Mouse (Mus musculus) heart, adult 2 months (tissue): ENCODE data around the gene Slc12a1. TPM values are rescaled to one million over a fixed set of nuclear protein-coding genes. Genes with fewer than 3 reads are reported as not detected.
A peak's percentile ranks its signal among the peaks of the same experiment; 100 is the strongest.

Experiments
- DNase-seq, 2 experiments: peaks; one replicate each; pipeline ENCODE4 v3.0.0; 2021
- H3K27ac ChIP-seq: fragments of 200-600 bp; 2 replicates; pipeline ENCODE4 v1.8.1; 2022
- H3K27me3 ChIP-seq: fragments of 200-500 bp; 2 replicates; pipeline ENCODE4 v1.6.1; 2012; ENCODE audit warnings: mild to moderate bottlenecking, low read length, inconsistent platforms, mixed read lengths; ENCODE audit not compliant: control insufficient read depth, insufficient read depth
- H3K36me3 ChIP-seq: fragments of 200-500 bp; 2 replicates; pipeline ENCODE4 v1.6.1; 2012; ENCODE audit warnings: low read length, inconsistent platforms; ENCODE audit not compliant: control insufficient read depth, insufficient read depth
- H3K4me1 ChIP-seq: fragments of 200-500 bp; 2 replicates; pipeline ENCODE4 v1.6.1; 2011; ENCODE audit warnings: low read length; ENCODE audit not compliant: control insufficient read depth, insufficient read depth
- H3K4me3 ChIP-seq: fragments of 200-600 bp; 2 replicates; pipeline ENCODE4 v1.8.1; 2022
- H3K79me2 ChIP-seq: fragments of 200-500 bp; replicated peaks from 2 replicates; pipeline ENCODE4 v1.6.1; 2012; ENCODE audit warnings: mild to moderate bottlenecking, inconsistent platforms, low read length, moderate library complexity, mixed read lengths; ENCODE audit not compliant: control insufficient read depth, insufficient read depth
- H3K9ac ChIP-seq: fragments of 200-500 bp; 2 replicates; pipeline ENCODE4 v1.6.1; 2012; ENCODE audit warnings: low read depth, mild to moderate bottlenecking, control low read depth, inconsistent platforms, low read length, mixed read lengths
- CTCF ChIP-seq: fragments of 200-600 bp; IDR thresholded peaks from 2 replicates; pipeline ENCODE4 v1.8.1; 2022; ENCODE audit warnings: antibody characterized with exemption, mild to moderate bottlenecking, moderate library complexity
- EP300 ChIP-seq: fragments of 200-500 bp; IDR thresholded peaks from 2 replicates; pipeline ENCODE4 v1.6.1; 2011; ENCODE audit warnings: low read depth, low read length, control low read depth; ENCODE audit not compliant: insufficient read depth
- POLR2A ChIP-seq: fragments of 200-500 bp; IDR thresholded peaks from 2 replicates; pipeline ENCODE4 v1.6.1; 2011; ENCODE audit warnings: mild to moderate bottlenecking, low read depth, low read length, control low read depth; ENCODE audit not compliant: insufficient read depth
- WGBS: fragments of 180-500 bp; shearing (Covaris S2); methylation state at CpG from one replicate; pipeline ENCODE4 v1.1.7; 2018; 5-methylcytosine and 5-hydroxymethylcytosine counted together
- intact Hi-C: fragments of 180-260 bp; cut with DNase I; formaldehyde crosslinking; loops from one replicate; pipeline ENCODE4 v1.15.1; 2025
- polyA plus RNA-seq: library from polyadenylated mRNA; depleted of rRNA; stranded (reverse); fragments of >200 nt; gene quantifications from 2 replicates; pipeline ENCODE4 v1.2.3, GENCODE M21; 2012
- total RNA-seq, 2 experiments: library from RNA; stranded (reverse); gene quantifications; 2 replicates each; pipeline ENCODE4 v1.2.3; 2021

Slc12a1 gene
- total and polyA plus RNA-seq, 3 experiments, result not detected

- H3K9ac ChIP-seq, result no peak overlapping the region
- H3K79me2 ChIP-seq, result no peaks in the 10 kb centered on the region
- no peak for DNase-seq
- no peak for TF ChIP-seq EP300
- TF ChIP-seq CTCF, result no peak
- TF ChIP-seq POLR2A, result no peak
- H3K27ac ChIP-seq, result 0 out of 2 replicates have a peak overlapping the region, but pooled peaks have one; percentile 73
- no peak overlapping the region; the same call in 1 of the 2 replicates for H3K4me3 ChIP-seq
- intact Hi-C loops, result no loop called here
- 48% methylated on average over 8 of the region's 8 CpGs for WGBS
- H3K4me1 ChIP-seq, result peaks cover 3% of the 10 kb centered on the region
- H3K27me3 ChIP-seq, result no peaks in the 10 kb centered on the region
- peaks cover 3% of the 10 kb centered on the region for H3K36me3 ChIP-seq
Observed at GRCm38 (mm10) chr2:125248256-125248655, 96.0 kb downstream of the Slc12a1 start.

- intact Hi-C loops, result no loop called here
- H3K4me3 ChIP-seq, result no peak overlapping the region
- peaks cover 3% of the 10 kb centered on the region for H3K36me3 ChIP-seq
- WGBS, result 84% methylated on average over 4 of the region's 4 CpGs
- H3K4me1 ChIP-seq, result peaks cover 3% of the 10 kb centered on the region
- no peaks in the 10 kb centered on the region for H3K27me3 ChIP-seq
- TF ChIP-seq CTCF, result no peak
- no peak for TF ChIP-seq EP300
- no peak for TF ChIP-seq POLR2A
- H3K79me2 ChIP-seq, result no peaks in the 10 kb centered on the region
- no peak overlapping the region for H3K9ac ChIP-seq
- DNase-seq, result no peak
- no peak overlapping the region for H3K27ac ChIP-seq
Observed at GRCm38 (mm10) chr2:125249339-125249738, 97.0 kb downstream of the Slc12a1 start.

DNA sequence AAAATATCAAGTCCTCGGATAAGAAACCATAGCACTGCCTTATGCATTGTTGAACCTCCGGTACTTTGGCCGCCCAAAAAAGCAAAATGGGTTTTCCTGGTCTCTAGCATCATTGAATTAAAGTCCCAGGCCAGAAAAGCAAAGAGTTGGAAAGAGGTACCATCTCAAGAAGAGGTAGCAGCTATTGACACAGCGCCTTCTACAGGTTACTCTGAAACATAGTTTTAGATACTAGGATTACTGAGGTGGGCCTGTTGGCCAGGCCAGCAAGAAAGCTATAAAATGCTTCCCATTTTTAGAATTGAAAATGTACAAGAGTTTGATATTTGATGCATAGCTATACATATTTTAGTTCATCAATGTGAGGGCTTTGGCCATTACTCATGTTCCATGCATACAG lies 97.6 kb downstream of the Slc12a1 start:
- DNase-seq, result no peak
- H3K9ac ChIP-seq, result no peak overlapping the region
- peaks cover 3% of the 10 kb centered on the region for H3K36me3 ChIP-seq
- H3K27me3 ChIP-seq, result no peaks in the 10 kb centered on the region
- H3K4me3 ChIP-seq, result no peak overlapping the region
- intact Hi-C loops, result no loop called here
- no peaks in the 10 kb centered on the region for H3K79me2 ChIP-seq
- H3K27ac ChIP-seq, result no peak overlapping the region
- TF ChIP-seq CTCF (peak; percentile 25; the same call in 1 of the 2 replicates), EP300 (no peak)
- H3K4me1 ChIP-seq, result peaks cover 3% of the 10 kb centered on the region
- 92% methylated on average over 4 of the region's 4 CpGs for WGBS

DNA sequence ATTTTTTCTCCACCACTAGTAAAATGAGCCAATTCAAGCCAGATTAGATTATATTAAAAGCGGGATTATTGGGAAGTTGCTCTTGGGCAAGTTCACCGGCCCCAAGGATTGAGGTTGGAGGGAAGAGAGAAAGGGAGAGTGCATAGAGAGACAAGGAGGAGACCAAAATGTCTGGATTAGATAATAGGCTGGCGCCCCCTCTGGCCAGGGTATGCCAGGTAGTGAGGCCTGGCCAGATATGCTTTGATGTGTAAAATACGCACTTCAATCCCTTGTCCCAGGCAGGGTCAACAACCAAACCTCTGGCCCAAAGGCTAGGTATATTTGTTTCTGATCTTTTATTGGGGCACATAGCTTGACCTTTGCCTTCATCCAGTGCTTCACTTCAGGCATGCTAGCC lies 99.5 kb downstream of the Slc12a1 start:
- H3K4me3 ChIP-seq, result no peak overlapping the region
- WGBS, result 93% methylated on average over 4 of the region's 4 CpGs
- no peak for TF ChIP-seq CTCF
- no peak for TF ChIP-seq EP300
- TF ChIP-seq POLR2A, result no peak
- no peak overlapping the region for H3K9ac ChIP-seq
- H3K79me2 ChIP-seq, result no peaks in the 10 kb centered on the region
- DNase-seq, result no peak
- no peaks in the 10 kb centered on the region for H3K36me3 ChIP-seq
- peaks cover 1% of the 10 kb centered on the region; the same call in 1 of the 2 replicates for H3K4me1 ChIP-seq
- intact Hi-C loops, result no loop called here
- no peak overlapping the region for H3K27ac ChIP-seq
- no peaks in the 10 kb centered on the region for H3K27me3 ChIP-seq

DNA sequence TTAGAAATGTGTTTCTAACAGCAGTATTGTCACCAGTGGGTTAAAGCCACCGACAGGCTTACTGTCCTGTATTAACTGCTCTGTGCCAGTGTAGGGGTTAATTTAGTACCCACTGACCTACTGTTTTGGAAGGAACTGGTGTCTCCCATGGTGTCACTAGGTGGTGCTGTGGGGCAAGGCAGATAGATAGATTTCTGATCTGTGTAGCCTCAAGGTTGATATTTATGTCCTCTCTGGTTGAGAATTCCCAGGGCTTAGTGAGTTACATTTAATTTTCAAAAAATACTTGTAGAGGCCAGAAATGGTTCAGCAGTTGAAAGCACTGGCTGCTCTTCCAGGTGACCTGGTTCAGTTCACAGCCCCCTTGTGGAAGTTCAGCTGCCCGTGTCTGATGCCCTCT lies 100.0 kb downstream of the Slc12a1 start:
- TF ChIP-seq EP300, result no peak
- TF ChIP-seq CTCF, result peak; percentile 61
- no peak for TF ChIP-seq POLR2A
- Histone ChIP-seq H3K9ac (no peak overlapping the region), H3K79me2 (no peaks in the 10 kb centered on the region), H3K27ac (no peak overlapping the region), H3K36me3 (no peaks in the 10 kb centered on the region), H3K27me3 (no peaks in the 10 kb centered on the region), H3K4me1 (peaks cover 1% of the 10 kb centered on the region; the same call in 1 of the 2 replicates), H3K4me3 (no peak overlapping the region)
- WGBS, result 63% methylated on average over 2 of the region's 2 CpGs
- intact Hi-C loops, result no loop called here
- DNase-seq, result peak in 1 of 2 experiments; percentile 18

GRCm38 (mm10) chr2:125253699-125254098 lies 101.4 kb downstream of the Slc12a1 start:
- H3K4me3 ChIP-seq, result no peak overlapping the region
- no peaks in the 10 kb centered on the region for H3K79me2 ChIP-seq
- intact Hi-C loops, result no loop called here
- H3K27me3 ChIP-seq, result no peaks in the 10 kb centered on the region
- TF ChIP-seq EP300 (no peak), CTCF (no peak), POLR2A (no peak)
- 95% methylated on average over 6 of the region's 6 CpGs for WGBS
- H3K9ac ChIP-seq, result no peak overlapping the region
- no peaks in the 10 kb centered on the region for H3K36me3 ChIP-seq
- H3K27ac ChIP-seq, result no peak overlapping the region
- no peak for DNase-seq
- H3K4me1 ChIP-seq, result peaks cover 1% of the 10 kb centered on the region; the same call in 1 of the 2 replicates
